Mouse (Mus musculus) WW6 (cell line): Measurements from ENCODE around the gene Pdhb.
"Not testable (repeated sequence)": the region's sequence is repeated elsewhere in the genome, so short reads cannot be mapped to it uniquely, and the experiment has no call there.

Experiments used
- DNase-seq: peaks from one replicate; pipeline ENCODE4 v3.0.0-alpha.2; 2013; ENCODE audit warnings: low read depth, low spot score

Pdhb gene

DNA sequence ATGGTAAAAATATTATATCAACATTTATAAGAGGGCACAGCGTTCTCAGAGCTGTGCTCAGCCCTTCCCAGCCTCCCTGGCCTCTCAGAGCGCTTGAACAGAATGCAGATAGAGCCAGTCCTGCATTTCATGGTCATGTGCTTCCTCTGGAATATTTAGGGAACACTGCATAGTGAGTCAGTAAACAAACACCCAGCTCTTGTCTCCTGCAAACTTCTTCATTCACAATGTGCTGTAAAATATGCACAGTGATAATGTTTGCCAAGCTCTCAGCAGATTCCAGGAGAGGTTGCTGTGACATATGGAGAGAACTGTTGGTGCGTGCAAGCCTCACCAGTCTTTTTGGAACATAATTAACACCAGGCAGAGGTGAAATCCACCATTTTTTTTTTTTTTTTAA lies 37.7 kb downstream of the Pdhb start:
- DNase-seq = no peak

DNA sequence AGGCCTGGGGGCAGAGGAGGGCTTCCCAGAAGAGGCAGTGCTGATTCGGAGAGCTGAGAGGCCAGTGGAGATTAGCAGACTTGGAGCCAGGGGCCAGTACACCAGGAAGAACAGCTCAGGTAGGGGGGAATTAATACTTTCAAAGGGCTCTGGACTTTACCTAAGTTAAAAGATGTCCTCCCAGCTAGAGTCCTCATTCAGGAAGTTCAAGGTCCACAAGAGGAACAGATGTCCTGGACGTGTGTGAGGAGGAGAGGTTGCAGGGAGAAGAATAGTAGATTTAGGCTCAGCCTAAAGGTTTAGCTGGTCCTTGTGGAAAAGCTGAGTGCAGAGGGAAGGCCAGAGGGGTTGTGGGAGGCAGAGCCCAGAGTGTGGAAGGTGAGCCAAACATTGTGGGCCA lies 38.6 kb downstream of the Pdhb start:
- no peak for DNase-seq

DNA sequence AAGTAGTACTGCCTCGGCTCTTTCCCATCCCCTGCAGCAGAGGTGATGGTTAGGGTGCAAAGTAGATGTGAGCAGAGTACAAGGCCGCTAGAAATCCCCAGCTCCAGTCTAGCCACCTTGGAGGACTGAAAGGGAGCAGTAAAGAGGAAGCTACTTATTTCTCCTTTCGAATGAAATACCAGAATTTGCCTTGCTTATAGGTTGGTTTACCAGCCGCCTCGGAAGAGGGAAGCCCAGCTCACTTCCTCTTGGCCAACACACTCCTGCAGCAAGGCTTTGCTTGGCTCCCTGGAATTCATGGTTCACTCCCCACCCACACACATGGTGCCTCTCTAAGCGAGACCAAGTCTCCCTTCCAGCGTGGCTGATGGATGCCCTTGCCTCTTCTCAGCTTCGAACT lies 40.0 kb downstream of the Pdhb start:
- no peak for DNase-seq

GRCm38 (mm10) chr14:8127971-8128370 lies 44.9 kb downstream of the Pdhb start:
- no peak for DNase-seq

DNA sequence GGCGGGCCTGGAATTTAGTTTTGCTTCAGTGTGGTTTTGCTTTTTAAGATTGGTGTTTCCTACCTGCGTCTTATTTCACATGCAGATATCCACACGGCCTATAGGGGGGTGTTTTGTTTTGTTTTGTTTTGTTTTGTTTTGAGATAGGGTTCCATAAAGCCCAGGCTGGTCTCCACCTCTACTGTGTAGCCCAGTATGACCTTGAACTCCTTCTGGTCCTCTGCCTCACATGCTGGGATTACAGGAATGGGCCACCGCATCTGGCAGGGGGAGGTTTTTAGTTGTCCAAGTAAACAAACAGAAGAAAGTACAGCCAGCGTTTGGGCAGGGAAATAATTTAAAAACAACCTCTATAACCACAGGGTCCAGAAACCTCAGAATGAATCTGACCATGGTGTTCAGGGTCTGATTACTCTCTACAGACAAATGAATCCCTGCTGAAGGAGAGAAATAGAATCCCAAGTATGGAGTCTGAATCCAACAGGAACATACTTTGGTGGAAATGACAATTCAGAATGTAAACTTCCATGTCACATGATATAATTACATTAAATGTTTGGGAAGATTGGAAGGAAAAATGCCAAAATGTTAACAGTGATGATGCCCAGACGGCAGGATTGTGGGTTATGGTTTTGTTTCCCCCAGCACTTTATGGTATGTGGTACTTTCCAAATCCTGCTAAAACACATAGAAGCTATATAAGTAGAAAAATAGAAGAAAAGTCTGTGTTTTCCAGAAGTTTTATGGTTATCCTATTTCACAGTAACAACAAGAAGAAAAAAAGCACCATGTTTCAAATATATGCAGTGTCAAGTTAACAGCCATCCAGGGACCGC lies 48.6 kb downstream of the Pdhb start:
- no peak for DNase-seq

GRCm38 (mm10) chr14:8123611-8124010 lies 49.2 kb downstream of the Pdhb start:
- not testable (repeated sequence) for DNase-seq

- DNase-seq = no peak
Measured at GRCm38 (mm10) chr14:8123141-8123540, 49.7 kb downstream of the Pdhb start.

- DNase-seq = no peak
Measured at GRCm38 (mm10) chr14:8119904-8120303, 52.9 kb downstream of the Pdhb start.

GRCm38 (mm10) chr14:8119454-8119853 lies 53.4 kb downstream of the Pdhb start:
- no peak for DNase-seq

- no peak for DNase-seq
Measured at GRCm38 (mm10) chr14:8117371-8117770, 55.5 kb downstream of the Pdhb start.
